Mouse (Mus musculus) left cerebral cortex, adult 11 months (tissue): ENCODE measurements around the gene Bhlhe40.

ENCODE experiments used
- DNase-seq: peaks from one replicate; pipeline ENCODE4 v3.0.0; 2022; ENCODE audit warnings: low spot score

Bhlhe40 gene

GRCm38 (mm10) chr6:108694965-108695724 lies 34.7 kb downstream of the Bhlhe40 start:
- no peak for DNase-seq

GRCm38 (mm10) chr6:108695844-108696821 lies 35.7 kb downstream of the Bhlhe40 start:
- DNase-seq: no peak

GRCm38 (mm10) chr6:108696822-108697202 lies 36.4 kb downstream of the Bhlhe40 start:
- no peak for DNase-seq

GRCm38 (mm10) chr6:108697345-108697744 lies 36.9 kb downstream of the Bhlhe40 start:
- no peak for DNase-seq

- DNase-seq: no peak
Observed at GRCm38 (mm10) chr6:108698343-108698870, 38.0 kb downstream of the Bhlhe40 start.

- no peak for DNase-seq
Observed at GRCm38 (mm10) chr6:108699679-108700078, 39.2 kb downstream of the Bhlhe40 start.

GRCm38 (mm10) chr6:108700638-108701343 lies 40.4 kb downstream of the Bhlhe40 start:
- no peak for DNase-seq

- no peak for DNase-seq
Observed at GRCm38 (mm10) chr6:108702648-108703047, 42.2 kb downstream of the Bhlhe40 start.

- no peak for DNase-seq
Observed at GRCm38 (mm10) chr6:108703085-108703484, 42.7 kb downstream of the Bhlhe40 start.

- DNase-seq: no peak
Observed at GRCm38 (mm10) chr6:108704316-108705080, 44.1 kb downstream of the Bhlhe40 start.

GRCm38 (mm10) chr6:108705957-108706356 lies 45.5 kb downstream of the Bhlhe40 start:
- no peak for DNase-seq

GRCm38 (mm10) chr6:108706994-108707645 lies 46.7 kb downstream of the Bhlhe40 start:
- no peak for DNase-seq

GRCm38 (mm10) chr6:108709131-108709470 lies 48.7 kb downstream of the Bhlhe40 start:
- DNase-seq: no peak

- peak; percentile 66 for DNase-seq
Observed at GRCm38 (mm10) chr6:108709471-108710231, 49.2 kb downstream of the Bhlhe40 start.

- DNase-seq: no peak
Observed at GRCm38 (mm10) chr6:108710667-108711066, 50.2 kb downstream of the Bhlhe40 start.

GRCm38 (mm10) chr6:108711192-108711964 lies 50.9 kb downstream of the Bhlhe40 start:
- no peak for DNase-seq

- no peak for DNase-seq
Observed at GRCm38 (mm10) chr6:108712148-108712547, 51.7 kb downstream of the Bhlhe40 start.

GRCm38 (mm10) chr6:108713175-108713974 lies 52.9 kb downstream of the Bhlhe40 start:
- no peak for DNase-seq
